Mouse (Mus musculus) monocyte, adult 2 months (primary cell): ENCODE measurements around the gene Arhgef28.
A peak's percentile ranks its signal among the peaks of the same experiment; 100 is the strongest.
"Not testable (repeated sequence)": the region's sequence is repeated elsewhere in the genome, so short reads cannot be mapped to it uniquely, and the experiment has no call there.

Experiments
- DNase-seq, 2 experiments: peaks; one replicate each; pipeline ENCODE4 v3.0.0; 2022; ENCODE audit warnings: low spot score in 2 of 2, low read depth in 1 of 2

Arhgef28 gene

DNA sequence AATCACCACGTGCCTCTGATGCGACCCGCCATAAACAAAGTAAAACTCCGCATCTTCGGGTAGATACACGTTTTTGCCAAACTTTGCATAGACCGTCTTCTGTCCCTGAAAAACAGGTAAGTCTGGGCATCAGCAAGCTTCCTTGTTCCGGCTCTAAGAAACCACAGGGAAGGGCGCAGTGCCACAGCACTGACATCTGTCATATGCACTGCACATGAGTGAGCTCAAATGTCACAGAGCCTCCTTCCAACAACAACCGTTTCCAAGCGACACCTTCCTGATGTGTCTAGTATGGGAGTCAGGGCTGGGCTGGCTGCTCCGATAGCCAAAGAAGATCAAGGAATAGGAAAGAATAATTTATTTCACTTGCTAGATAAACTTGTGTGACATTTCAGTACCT, 129.0 kb downstream of the Arhgef28 start:
- DNase-seq, result no peak

DNA sequence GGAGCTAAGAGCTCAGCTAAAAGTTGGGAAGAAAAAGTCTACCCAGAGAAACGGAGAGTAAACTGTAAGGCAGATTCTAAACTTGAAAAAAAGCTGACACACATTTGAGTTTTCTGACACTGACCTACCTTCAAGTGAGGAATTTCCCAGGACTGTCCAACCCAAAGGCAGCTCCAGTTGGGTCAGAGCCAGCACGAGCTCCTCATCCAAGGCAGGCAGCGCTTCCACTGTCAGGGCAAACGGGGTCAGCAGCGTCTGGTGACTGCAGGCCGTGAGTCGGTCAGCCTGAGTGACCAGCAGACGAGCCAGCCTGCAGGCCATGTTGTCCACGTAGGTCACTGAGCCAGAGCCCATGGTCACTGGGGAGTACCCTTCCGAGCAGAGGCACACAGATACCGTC, 131.4 kb downstream of the Arhgef28 start:
- no peak for DNase-seq

DNA sequence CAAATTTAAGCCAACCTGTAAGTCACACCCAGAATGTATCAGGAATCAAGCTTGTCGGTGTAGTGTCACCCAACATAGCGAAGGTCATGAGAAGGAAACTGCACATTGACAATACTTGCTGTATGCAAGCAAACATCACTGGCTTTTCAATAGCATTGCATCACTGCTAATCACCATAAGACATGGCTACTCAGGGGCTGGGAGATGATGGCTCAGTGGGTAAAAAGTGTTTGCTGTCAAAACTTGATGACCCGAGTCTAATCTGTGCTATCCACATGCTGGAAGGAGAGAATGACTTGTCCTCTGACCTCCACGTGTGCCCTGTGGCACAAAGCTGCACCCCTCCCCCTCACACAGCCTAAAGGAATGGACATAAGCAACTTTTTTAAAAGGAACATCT, 133.0 kb downstream of the Arhgef28 start:
- DNase-seq, result no peak

DNA sequence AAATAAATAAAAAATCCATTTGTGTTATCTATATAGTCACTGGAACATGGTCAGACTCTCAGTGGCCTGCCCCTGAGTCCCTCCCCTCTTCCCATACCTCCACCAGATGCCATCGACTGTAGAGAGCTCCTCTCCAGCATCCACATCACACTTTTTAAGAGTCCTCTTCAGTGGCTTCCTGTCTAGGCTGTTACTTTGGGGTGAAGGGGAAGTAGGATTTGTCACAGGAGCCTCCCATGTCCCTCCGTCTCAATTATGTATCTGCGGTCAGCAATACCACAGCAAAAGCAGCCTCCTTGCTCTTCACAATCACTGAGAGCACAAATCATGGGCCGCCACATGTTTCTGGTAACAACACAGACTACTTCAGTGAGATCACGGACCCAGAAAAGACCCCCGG, 135.8 kb downstream of the Arhgef28 start:
- DNase-seq, result no peak

DNA sequence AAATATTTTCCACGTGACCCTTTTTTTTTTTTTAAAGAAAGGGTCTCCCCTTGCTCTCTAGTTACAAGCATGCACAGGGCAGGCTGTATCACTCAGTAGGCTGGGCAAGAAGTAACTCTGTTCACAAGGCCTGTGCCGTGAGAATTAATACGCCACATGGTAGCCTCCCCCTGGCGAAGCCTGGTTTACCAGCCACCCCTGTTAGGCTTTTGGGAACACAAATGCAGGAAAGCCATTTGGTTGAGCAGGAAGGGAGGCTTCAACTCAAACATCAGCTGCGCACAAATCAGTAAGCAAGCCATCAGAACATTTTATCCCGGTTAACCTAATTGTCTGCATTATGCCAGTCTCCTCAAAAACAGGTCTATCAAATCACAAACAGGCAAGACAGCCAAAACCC, 136.6 kb downstream of the Arhgef28 start:
- no peak for DNase-seq

DNA sequence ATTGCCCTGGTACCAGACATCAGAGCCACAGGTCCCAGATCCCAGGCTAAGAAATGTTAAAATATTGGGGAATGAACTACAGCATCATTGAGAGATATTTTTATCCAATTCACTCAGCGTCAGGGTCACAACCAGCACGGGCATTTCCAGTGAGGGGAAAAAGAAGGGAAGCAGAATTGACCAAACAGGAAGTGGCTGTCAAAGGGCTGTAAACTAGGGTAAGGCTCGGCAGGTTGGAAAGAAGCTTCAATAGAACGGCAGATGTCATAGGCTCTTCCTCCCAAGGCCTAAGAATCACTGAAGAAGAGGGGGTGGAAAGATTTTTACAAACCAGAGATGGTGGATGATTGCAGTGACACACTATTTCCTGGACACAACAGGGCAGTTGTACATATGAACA, 143.4 kb downstream of the Arhgef28 start:
- DNase-seq, result no peak

DNA sequence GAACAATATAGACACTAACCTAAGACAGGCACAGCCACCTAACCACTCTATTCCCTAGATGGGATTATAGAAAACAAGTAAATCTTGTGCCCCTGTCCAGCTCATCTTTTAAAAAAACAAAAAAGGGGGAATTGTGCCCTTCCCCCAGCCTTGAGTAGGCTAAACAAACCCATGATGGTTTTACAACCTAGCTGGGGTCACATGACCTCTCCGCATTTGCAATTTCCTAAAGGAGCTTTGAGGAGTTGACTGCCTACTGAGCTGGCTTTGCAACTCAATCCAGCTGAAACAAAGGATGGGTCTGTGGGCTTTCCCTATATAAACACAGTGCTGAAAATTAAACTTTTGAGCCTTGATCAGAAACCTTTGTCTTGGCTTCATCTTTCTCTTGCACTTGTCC, 146.1 kb downstream of the Arhgef28 start:
- not testable (repeated sequence) for DNase-seq

DNA sequence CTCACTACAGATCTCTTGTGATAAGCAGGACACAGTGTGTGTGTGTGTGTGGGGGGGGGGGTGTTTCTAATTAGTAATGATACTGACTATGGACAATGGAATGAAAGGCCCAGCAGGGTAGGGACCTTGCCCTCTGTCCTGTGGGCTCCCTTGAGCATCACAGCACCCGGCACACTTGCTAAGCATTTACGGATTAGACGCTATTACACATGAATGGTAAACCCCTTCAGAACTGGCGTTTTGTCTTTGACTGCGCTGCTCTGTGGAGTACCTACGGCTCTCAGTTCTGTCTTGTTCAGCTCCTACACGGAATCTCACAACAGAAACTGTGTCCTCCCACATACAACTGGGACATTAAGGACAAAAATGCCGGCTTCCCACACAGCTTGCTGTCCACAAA, 151.0 kb downstream of the Arhgef28 start:
- no peak for DNase-seq

DNA sequence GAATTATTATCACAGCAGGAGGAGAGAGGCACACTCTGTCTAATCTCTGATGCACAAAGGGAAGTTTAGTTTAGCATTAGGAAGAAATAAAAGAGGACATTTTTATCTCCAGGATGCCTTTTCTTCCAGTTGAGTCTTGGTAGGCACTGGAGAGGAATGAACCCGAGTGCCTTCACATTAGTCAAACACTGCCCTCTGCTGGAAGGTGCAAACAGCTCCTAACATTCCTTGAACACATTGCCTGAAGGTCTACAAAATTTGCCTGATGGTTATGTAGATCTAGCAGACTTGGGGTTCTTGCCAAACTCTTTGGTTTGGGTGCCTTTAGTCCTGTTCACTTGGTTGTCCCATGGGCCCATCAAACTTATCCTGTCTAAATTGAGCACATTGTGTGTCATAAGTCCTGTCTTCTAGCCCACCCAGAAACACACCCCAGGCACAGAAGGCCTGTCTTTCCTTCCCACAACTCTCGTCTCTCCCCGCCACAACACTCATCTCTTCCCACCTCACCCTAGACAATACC, 165.6 kb downstream of the Arhgef28 start:
- no peak for DNase-seq

DNA sequence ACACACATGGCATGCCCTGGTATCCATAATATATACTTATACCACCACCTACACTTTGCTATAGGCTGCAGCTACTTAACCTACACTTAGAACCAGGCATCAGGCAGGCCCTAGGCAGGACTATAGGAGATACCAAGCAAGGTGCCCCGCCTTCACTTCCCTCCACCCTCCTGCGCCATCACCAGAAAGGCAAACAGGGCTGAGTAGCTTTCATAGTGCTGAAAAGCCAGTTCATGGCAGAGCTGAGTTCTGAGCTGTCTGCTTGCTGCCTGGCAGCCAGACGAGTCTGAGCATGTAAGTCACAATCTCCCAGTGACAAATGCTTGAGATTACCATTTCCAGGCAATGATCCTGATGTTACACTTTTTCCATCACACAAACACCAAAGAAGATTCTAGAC, 167.5 kb downstream of the Arhgef28 start:
- no peak for DNase-seq

DNA sequence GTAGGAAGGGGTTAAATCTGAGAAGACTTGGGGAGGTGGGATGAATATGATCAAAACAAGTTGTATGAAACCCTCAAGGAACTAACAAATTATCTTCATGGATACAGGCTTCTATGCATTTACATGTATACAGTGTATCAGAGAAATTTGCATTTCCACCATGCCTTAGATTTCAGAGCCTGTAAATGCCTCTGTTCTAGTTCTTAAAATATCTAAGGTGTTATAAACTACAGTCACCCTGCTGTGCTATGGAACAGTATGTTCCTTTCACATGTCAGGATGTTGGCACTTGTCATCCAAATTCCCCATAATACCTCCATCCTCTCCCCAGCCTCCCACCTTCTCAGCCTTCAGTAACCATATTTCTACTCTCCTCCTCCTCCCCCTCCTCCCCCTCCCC, 168.5 kb downstream of the Arhgef28 start:
- no peak for DNase-seq

DNA sequence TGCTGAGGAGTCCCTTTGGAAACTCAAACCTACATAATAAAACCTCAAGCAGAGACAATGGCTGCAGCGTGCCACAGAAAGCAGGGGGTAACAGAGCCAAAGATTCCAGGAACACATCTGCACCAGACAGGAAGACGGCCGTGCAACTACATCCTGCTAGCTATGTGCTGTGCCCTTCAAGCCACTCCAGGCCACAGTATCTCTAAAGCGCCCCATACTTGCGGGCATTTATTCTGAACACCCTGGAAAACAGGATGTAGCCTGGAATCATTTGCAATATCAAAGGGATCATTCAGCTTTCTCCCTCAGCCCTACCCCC, 174.6 kb downstream of the Arhgef28 start:
- no peak for DNase-seq

DNA sequence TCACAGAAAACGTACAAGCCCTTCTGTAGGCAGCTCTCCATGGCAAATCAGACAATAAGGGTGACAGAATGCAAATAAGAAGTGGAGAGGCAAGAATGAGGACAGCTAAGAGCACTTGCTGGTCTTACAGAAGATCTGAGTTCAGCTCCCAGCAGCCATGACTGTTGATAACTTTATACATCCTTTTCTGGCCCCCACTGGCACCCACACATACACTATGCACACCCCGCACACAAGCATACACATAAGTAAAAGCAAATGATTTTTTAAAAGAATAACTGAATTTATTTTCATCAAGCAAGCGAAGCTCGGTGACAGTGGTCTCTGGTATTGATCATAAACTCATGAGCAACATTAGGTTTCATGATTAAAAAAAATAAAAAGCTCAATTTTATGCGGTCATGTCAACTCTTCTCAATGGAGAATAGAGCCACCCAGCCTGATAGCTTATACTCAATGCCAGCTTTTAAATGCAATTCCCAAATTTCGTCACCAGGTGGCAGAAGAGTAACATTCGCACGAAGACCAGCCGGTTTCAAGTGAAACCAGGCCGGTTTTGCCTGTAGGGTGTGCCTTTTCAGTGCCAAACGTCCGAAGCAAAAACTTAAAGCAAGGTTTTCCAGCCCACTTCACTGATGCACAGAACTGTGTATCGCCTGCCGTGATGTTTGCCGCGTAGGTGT, 175.1 kb downstream of the Arhgef28 start:
- peak; percentile 27 to 54 for DNase-seq

DNA sequence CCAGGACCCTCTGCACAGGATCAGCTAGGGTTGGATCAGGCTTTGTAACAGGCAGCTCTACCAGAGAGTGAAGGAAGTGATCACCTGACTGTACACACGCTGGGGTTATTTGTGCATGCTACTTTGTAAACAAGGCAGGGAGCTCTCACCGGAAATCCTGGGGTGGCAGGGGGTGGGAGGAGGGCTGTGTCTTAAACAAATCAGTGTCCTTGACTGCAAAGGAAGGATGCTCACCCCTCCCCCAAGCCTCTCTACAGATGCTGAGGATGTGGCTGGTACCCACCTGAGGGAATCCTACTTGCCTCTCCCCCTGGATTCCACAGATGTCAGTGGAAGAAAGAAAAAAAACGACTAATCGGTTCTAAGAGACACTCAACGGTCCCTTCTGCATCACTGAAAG, 176.2 kb downstream of the Arhgef28 start:
- DNase-seq, result no peak

DNA sequence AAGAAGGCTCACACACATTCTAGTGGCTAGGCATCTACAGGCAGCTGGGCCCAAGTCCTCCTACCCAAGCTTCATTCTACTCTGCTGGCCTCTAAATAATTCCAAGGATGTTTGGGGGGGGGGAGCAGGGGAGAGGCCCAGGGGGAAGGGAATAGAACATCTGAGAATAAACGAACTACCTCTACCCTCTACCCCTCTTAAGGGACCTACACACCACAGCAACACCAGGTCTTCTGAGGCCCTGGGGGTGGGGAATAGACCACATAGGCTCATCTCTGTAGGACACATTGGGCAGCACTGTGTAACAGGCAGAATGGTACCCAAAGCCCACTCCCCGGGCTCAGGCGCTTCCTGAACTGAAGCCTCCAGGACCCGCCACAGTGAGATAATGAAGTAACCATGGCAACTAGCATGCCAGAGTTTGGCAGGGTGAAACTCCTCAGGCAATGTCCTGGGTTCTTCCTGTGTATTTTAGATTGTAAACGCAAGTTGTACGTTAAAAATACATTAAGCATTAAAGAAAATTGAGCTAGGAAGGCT, 177.5 kb downstream of the Arhgef28 start:
- DNase-seq, result no peak

DNA sequence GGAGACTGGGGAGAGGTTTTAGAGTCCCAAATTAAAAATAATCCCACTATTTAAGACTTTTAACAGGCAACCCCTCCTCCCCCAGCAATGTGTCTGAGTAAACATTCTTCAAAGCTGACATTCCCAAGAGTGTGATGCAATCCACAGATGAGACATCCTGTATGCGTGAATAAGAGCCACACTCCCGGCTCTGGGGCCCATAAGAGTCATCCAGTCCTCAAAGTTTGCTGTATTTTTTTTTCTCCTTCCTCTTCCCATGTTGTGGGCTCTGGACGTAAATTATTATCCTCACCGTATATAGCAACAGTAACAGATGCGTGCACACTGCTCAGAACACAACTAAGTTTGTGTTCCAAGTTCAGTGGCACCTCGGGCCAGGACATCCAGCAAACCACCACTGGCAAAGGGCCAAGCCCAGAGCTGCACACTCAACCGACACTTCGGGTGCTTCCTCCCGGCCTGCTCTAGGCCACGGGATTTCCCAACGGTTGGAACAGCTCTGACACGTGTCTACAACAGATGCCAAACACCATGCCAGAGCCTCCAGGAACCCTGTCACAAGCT, 178.5 kb downstream of the Arhgef28 start:
- DNase-seq, result no peak

DNA sequence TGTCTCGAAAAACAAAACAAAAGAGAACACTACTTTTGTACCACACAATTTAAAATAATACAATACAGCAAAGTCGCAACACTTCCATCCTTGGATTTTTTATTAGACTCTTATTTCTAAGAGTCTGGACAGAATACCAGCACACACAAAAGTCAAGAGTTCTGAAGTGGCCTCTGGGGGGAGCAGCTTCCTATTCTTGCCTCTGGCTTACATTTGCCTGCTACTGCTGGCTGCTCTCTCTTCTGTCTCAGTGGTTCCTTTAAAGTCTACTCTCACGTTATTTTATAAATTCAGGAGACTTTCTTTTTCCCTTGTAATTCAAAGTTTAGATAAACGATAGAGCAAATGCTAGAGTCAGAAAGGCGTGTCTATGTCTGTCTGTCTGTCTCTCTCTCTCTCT, 179.1 kb downstream of the Arhgef28 start:
- DNase-seq, result no peak

DNA sequence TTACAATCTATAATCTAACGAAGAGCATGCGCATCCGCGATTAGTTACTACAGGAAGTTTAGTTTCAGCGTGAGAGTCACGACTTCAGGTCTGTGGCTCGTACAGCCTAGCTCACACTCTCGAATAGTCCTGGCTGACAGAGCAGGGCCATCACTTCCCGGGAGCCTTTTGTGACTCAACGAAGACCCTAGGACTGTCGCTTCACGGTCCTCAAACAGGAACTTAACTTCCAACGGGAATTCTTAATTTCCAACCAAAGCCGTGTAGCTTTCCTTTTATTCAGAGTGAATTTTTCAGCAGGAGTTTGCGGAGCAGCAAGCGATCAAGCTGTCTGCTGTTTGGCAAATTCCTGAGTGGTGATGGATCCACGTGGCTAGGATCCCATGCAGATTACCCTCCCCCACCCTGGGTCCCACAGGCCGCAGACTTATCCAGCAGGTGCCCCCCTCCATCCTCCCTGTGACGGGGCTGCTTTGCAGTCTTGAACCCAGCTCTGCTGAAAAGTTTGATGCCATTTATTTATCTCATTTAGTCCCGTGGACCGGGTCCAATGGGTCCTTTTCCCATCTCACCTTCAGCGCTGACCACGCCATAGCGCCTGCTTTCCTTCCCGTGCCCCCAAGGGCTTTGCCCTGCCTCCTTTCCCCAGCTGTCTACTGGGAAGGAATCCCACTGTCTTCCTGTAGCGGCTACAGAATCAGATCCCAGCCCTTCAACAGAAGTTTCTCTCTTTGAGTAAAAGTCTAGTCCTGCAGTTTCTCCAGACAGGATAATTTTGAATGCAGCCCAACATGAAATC, 180.3 kb downstream of the Arhgef28 start:
- no peak for DNase-seq

DNA sequence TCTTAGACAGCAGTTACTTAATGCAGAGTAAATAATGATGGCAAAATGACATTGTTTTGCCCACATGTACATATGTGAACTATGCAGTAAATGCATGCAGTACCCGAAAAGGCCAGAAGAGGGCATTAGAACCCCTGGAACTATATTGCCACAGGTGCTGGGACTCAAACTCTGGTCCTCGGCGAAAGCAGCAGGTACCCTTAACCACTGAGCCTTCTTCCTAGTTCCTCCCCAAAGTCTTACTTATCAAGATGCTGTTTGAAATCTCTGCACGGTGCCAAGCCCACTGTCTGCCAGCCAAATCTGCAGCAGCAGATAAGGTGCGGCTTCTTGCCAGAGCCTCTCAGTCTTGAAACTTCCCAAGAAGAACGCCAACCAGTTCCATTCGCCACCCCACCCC, 181.1 kb downstream of the Arhgef28 start:
- no peak for DNase-seq

DNA sequence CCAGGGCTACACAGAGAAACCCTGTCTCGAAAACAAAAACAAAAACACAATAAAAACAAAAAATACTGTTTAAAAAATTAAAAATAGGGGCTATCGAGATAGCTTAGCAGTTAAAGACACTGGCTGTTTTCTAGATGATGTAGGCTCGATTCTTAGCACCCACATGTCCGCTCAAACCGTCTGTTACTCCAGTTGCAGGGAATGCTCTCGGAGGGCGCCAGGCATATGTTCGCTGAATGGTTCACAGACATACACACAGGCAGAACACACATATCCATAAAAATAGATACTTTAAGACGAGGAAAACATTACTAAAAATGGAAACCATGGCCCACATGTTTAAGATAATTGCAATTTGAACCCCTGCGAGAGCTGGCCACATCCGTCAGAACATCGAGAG, 181.6 kb downstream of the Arhgef28 start:
- no peak for DNase-seq

DNA sequence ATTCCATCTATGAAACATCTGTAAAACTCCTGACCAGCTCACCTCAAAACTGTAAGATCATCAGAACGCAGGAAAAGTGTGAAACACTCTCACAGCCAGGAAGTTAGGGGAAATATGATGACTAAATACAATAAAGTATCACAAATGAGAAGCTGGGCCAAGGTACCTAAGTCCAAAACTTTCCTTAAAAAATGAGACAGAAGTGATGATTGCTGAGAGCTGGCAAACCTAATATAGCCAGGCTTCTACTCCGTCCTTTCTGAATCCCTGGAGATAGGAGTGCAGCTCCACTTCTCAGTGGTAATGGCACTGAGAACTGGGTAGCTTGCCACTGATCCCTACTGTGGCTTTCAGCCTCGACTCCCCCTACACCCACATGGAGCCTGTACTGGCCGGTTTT, 184.3 kb downstream of the Arhgef28 start:
- DNase-seq, result no peak

DNA sequence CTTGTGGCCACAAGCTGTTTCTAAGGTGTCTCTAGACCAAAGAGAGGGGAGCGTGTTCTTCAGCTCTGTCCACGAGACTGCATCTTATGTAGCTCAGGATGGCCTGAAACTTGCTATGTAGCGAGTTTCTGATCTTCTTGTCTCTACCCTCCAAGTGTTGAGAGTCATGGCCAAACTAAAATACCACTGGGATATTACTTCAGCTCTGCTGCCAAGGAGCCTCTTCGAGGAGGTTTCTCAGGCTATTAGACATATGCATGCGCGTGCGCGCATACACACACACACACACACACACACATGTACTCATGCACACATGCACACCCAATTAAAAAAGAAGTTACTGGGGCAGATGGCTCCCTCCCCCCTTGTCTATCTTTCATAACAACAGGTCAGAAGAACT, 187.4 kb downstream of the Arhgef28 start:
- not testable (repeated sequence) for DNase-seq
